Mouse (Mus musculus) lung, postnatal 0 days (tissue): Measurements from ENCODE around the gene Gm3448.
"Not testable (repeated sequence)": the region's sequence is repeated elsewhere in the genome, so short reads cannot be mapped to it uniquely, and the experiment has no call there.

Source experiments
- CTCF ChIP-seq: IDR thresholded peaks from 2 replicates; pipeline ENCODE4 v1.5.1; 2016; ENCODE audit warnings: antibody characterized with exemption, mild to moderate bottlenecking
- EP300 ChIP-seq: IDR thresholded peaks from 2 replicates; pipeline ENCODE4 v1.6.1; 2016; ENCODE audit warnings: antibody characterized with exemption, mild to moderate bottlenecking, control low read depth

DNA sequence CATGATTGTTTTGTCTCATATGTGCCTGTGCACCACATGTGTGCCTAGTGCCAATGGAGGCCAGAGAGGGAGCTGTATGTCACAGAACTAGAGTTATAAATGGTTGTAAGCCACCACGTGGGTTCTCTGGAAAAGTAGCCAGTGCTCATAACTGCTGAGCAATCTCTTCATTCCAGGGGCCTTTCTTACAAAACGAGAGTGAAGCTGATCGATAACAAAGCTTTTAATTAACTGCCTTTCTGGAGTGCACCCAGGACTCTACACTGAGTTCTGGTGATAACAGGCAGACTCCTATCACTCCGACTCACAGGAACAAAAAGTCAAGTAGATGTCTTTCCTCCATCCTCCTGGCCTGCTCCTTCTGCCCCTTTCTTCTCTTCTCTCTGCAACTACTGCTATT is 41.3 kb downstream of the Gm3448 start:
- not testable (repeated sequence) for TF ChIP-seq CTCF, EP300
